Mouse (Mus musculus): ENCODE data around the gene Zfp362. TPM values are rescaled to one million over a fixed set of nuclear protein-coding genes. Genes with fewer than 3 reads are reported as not detected.

The Zfp362 gene
- total and polyA plus RNA-seq, 3 experiments = 11.9 to 18.8 (median 12.8) TPM

- intact Hi-C loops (cut with DNase I) = no loop called here
- H3K79me2 ChIP-seq (replicated peaks; ENCODE audit: control insufficient read depth, insufficient read depth, low read length) = no peaks in the 10 kb centered on the region
- H3K9ac ChIP-seq (ENCODE audit: low read depth, low read length) = no peak overlapping the region
- no peaks in the 10 kb centered on the region for H3K27me3 ChIP-seq (ENCODE audit: control insufficient read depth, insufficient read depth, low read length)
- WGBS = 58% methylated on average over 3 of the region's 3 CpGs
- H3K4me1 ChIP-seq (ENCODE audit: control insufficient read depth, insufficient read depth, low read length) = no peaks in the 10 kb centered on the region
- H3K27ac ChIP-seq = no peak overlapping the region
- no peak overlapping the region for H3K4me3 ChIP-seq
- no peak for TF ChIP-seq EP300 (IDR thresholded peaks at IDR 0.05; ENCODE audit: insufficient read depth, low read depth, low read length)
- TF ChIP-seq POLR2A (IDR thresholded peaks at IDR 0.05; ENCODE audit: insufficient read depth, low read depth, low read length) = no peak
- TF ChIP-seq CTCF (IDR thresholded peaks at IDR 0.05) = no peak
- no peaks in the 10 kb centered on the region for H3K36me3 ChIP-seq (ENCODE audit: control insufficient read depth, insufficient read depth, low read length)
- no peak for DNase-seq
Observed at GRCm38 (mm10) chr4:128824131-128824530, 18.3 kb upstream of the Zfp362 start.

DNA sequence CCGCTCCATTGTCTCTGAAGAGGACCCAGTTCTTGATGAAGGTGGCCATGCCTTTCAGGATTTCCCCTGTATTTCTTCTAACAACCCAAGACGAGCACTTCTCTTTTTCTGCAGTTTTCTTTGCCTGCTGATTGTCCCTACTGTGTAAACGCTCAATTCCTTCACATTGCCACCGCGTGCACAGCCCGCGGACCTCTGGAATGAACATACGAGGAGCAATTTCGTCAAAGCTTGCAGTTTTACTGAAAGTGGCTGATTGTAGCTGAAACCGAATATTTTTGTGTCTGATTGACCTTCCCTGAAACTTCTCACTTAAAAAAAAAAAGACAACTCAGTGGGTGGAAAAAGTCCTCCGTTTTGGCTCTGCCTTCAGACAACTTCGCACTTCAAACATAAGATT is 14.7 kb upstream of the Zfp362 start:
- Histone ChIP-seq H3K9ac (ENCODE audit: low read depth, low read length) (no peak overlapping the region), H3K79me2 (replicated peaks; ENCODE audit: control insufficient read depth, insufficient read depth, low read length) (no peaks in the 10 kb centered on the region), H3K4me3 (no peak overlapping the region), H3K4me1 (ENCODE audit: control insufficient read depth, insufficient read depth, low read length) (no peaks in the 10 kb centered on the region), H3K27me3 (ENCODE audit: control insufficient read depth, insufficient read depth, low read length) (no peaks in the 10 kb centered on the region), H3K27ac (no peak overlapping the region), H3K36me3 (ENCODE audit: control insufficient read depth, insufficient read depth, low read length) (no peaks in the 10 kb centered on the region)
- 48% methylated on average over 12 of the region's 12 CpGs for WGBS
- TF ChIP-seq EP300 (IDR thresholded peaks at IDR 0.05; ENCODE audit: insufficient read depth, low read depth, low read length) = no peak
- no peak for TF ChIP-seq POLR2A (IDR thresholded peaks at IDR 0.05; ENCODE audit: insufficient read depth, low read depth, low read length)
- TF ChIP-seq CTCF (IDR thresholded peaks at IDR 0.05) = no peak
- no peak for DNase-seq
- intact Hi-C loops (cut with DNase I) = no loop called here

DNA sequence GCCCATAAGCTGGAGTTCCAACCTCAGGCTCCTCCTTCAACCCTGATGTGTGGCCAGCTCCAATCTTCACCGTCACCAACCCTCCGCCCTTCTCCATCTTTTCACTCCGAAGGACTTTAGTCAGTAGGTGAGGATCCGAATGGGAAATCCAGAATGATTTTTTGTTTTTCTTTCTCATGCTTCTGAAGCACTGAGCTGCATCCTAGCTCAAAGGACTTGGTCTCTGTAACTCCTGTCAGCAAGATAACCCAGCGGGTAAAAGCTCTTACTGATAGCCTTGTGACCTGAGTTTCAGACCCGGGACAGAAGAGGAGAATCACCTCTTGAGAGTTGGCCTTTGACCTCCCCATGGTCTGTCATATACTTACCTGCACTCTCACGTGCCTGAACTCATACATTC is 11.2 kb upstream of the Zfp362 start:
- no peak for DNase-seq
- Histone ChIP-seq H3K79me2 (replicated peaks; ENCODE audit: control insufficient read depth, insufficient read depth, low read length) (no peaks in the 10 kb centered on the region), H3K9ac (ENCODE audit: low read depth, low read length) (no peak overlapping the region), H3K4me1 (ENCODE audit: control insufficient read depth, insufficient read depth, low read length) (no peaks in the 10 kb centered on the region; the same call in 1 of the 2 replicates), H3K4me3 (no peak overlapping the region), H3K27me3 (ENCODE audit: control insufficient read depth, insufficient read depth, low read length) (no peaks in the 10 kb centered on the region), H3K27ac (no peak overlapping the region), H3K36me3 (ENCODE audit: control insufficient read depth, insufficient read depth, low read length) (no peaks in the 10 kb centered on the region)
- intact Hi-C loops (cut with DNase I) = loop anchor here (10.0 kb wide), 1 partner anchor 368 kb away; the partner anchor contains the start of genes S100pbp and Yars
- TF ChIP-seq EP300 (IDR thresholded peaks at IDR 0.05; ENCODE audit: insufficient read depth, low read depth, low read length) (no peak), CTCF (IDR thresholded peaks at IDR 0.05) (no peak), POLR2A (IDR thresholded peaks at IDR 0.05; ENCODE audit: insufficient read depth, low read depth, low read length) (no peak)
- WGBS = 43% methylated on average over 7 of the region's 7 CpGs

DNA sequence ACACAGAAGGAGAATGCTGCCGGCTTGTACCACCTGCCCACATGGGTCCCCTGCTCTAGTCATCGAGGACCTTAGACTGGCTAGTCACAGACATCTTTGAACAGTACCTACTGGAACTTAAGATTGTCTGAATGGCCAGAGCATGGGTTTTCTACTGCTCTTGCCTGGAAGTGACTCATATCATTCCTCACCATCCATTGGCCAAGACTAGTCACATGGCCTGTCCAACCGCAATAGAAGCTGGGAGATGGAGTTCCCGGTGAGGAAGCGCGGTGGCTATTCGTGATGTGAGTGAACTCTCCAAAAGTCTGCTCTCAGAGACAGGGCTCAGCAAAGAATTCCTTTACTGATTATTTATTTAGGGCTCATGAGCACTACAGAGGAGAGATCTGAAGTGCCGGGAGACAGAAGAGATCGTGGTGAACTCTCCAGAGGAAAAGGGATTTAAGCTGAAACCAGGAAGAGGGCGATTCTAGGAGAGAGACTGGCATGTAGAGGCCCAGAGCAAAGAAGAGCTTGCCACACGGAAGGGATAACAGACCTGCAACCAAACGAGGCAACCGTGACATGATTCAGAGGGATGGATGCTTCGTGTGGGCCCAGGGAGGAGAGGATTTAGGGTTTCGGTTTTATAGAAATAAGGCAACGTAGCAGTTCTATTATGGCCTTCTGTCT is 5.7 kb upstream of the Zfp362 start:
- peak; percentile 74 to 86 for DNase-seq
- peak overlapping the region; percentile 58 for H3K9ac ChIP-seq (ENCODE audit: low read depth, low read length)
- H3K27me3 ChIP-seq (ENCODE audit: control insufficient read depth, insufficient read depth, low read length) = no peaks in the 10 kb centered on the region
- H3K27ac ChIP-seq = peak overlapping the region; percentile 68
- peaks cover 5% of the 10 kb centered on the region for H3K4me1 ChIP-seq (ENCODE audit: control insufficient read depth, insufficient read depth, low read length)
- H3K4me3 ChIP-seq = peak overlapping the region; percentile 52
- WGBS = 13% methylated on average over 16 of the region's 16 CpGs
- H3K79me2 ChIP-seq (replicated peaks; ENCODE audit: control insufficient read depth, insufficient read depth, low read length) = no peaks in the 10 kb centered on the region
- no peaks in the 10 kb centered on the region for H3K36me3 ChIP-seq (ENCODE audit: control insufficient read depth, insufficient read depth, low read length)
- intact Hi-C loops (cut with DNase I) = loop anchor here (10.0 kb wide), 1 partner anchor 373 kb away; the partner anchor contains the start of genes S100pbp and Yars
- TF ChIP-seq CTCF (IDR thresholded peaks at IDR 0.05) = peak; percentile 50
- peak; percentile 75 for TF ChIP-seq POLR2A (IDR thresholded peaks at IDR 0.05; ENCODE audit: insufficient read depth, low read depth, low read length)
- TF ChIP-seq EP300 (IDR thresholded peaks at IDR 0.05; ENCODE audit: insufficient read depth, low read depth, low read length) = no peak

GRCm38 (mm10) chr4:128806827-128807179 is 958 bp upstream of the Zfp362 start:
- H3K4me3 ChIP-seq = peak overlapping the region; percentile 63
- H3K27ac ChIP-seq = peak overlapping the region; percentile 76
- H3K4me1 ChIP-seq (ENCODE audit: control insufficient read depth, insufficient read depth, low read length) = peaks cover 13% of the 10 kb centered on the region
- TF ChIP-seq POLR2A (IDR thresholded peaks at IDR 0.05; ENCODE audit: insufficient read depth, low read depth, low read length) (peak; percentile 76), CTCF (IDR thresholded peaks at IDR 0.05) (no peak), EP300 (IDR thresholded peaks at IDR 0.05; ENCODE audit: insufficient read depth, low read depth, low read length) (no peak)
- DNase-seq = peak; percentile 73 to 78
- H3K36me3 ChIP-seq (ENCODE audit: control insufficient read depth, insufficient read depth, low read length) = no peaks in the 10 kb centered on the region
- under 1% methylated on average over 15 of the region's 15 CpGs for WGBS
- H3K27me3 ChIP-seq (ENCODE audit: control insufficient read depth, insufficient read depth, low read length) = no peaks in the 10 kb centered on the region
- peak overlapping the region; percentile 89 for H3K9ac ChIP-seq (ENCODE audit: low read depth, low read length)
- H3K79me2 ChIP-seq (replicated peaks; ENCODE audit: control insufficient read depth, insufficient read depth, low read length) = peaks cover 9% of the 10 kb centered on the region
- intact Hi-C loops (cut with DNase I) = loop anchor here (5.0 kb wide), 1 partner anchor 50 kb away; no protein-coding TSS in a partner anchor
